Mouse (Mus musculus): ENCODE data around the gene Wasf2.

Wasf2 gene

GRCm38 (mm10) chr4:133234771-133235170 is 104.5 kb downstream of the Wasf2 start:
- DNase-seq (ENCODE audit: inconsistent ontology term), result no peak

- DNase-seq (ENCODE audit: inconsistent ontology term), result no peak
Measured at GRCm38 (mm10) chr4:133235415-133235814, 105.1 kb downstream of the Wasf2 start.

GRCm38 (mm10) chr4:133237911-133238310 is 107.6 kb downstream of the Wasf2 start:
- no peak for DNase-seq (ENCODE audit: inconsistent ontology term)

- peak; percentile 72 for DNase-seq (ENCODE audit: inconsistent ontology term)
Measured at GRCm38 (mm10) chr4:133240490-133240921, 110.2 kb downstream of the Wasf2 start, which contains the start of gene Map3k6. TSS of gene Map3k6 (plus strand) at chr4:133240818.

- peak; percentile 96 for DNase-seq (ENCODE audit: inconsistent ontology term)
Measured at GRCm38 (mm10) chr4:133240934-133241908, 110.9 kb downstream of the Wasf2 start.

- DNase-seq (ENCODE audit: inconsistent ontology term), result no peak
Measured at GRCm38 (mm10) chr4:133241910-133242309, 111.6 kb downstream of the Wasf2 start.

- no peak for DNase-seq (ENCODE audit: inconsistent ontology term)
Measured at GRCm38 (mm10) chr4:133242710-133243109, 112.4 kb downstream of the Wasf2 start.

GRCm38 (mm10) chr4:133243538-133243937 is 113.2 kb downstream of the Wasf2 start:
- DNase-seq (ENCODE audit: inconsistent ontology term), result no peak

- no peak for DNase-seq (ENCODE audit: inconsistent ontology term)
Measured at GRCm38 (mm10) chr4:133244289-133244688, 114.0 kb downstream of the Wasf2 start.

- DNase-seq (ENCODE audit: inconsistent ontology term), result no peak
Measured at GRCm38 (mm10) chr4:133247072-133247471, 116.8 kb downstream of the Wasf2 start.

- no peak for DNase-seq (ENCODE audit: inconsistent ontology term)
Measured at GRCm38 (mm10) chr4:133247806-133248449, 117.6 kb downstream of the Wasf2 start.

Data from Muller cell, postnatal 12 days (primary cell).